Mouse (Mus musculus): ENCODE measurements at regions not wholly inside any gene's neighbourhood (a gene's known extent, or its start where the extent isn't known, plus 50 kb on each side); places are given as distances from the start of the nearest gene placed in this dataset.

DNA sequence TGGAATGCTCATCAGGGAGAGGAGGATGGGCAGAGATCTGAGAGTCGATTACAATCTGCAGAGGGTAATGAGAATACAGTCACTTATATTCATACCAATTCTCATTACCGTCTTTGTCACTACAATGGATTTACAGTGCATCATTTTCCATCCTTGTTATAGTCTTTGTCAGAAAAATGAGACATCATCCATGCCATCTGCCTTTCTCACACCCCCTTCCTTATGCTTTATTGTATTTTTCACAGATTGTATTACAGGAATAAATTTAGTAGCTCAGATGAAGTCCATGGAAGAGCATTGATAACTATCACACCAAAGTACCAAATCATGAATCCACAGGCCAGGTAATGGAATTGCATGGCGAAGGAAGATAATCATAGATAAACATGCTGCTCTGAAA, 779.5 kb downstream of the Cenpc1 start:
- peak; percentile 5 for DNase-seq (ENCODE audit: low read depth)
- no peak for TF ChIP-seq POLR2A (IDR thresholded peaks at IDR 0.05; ENCODE audit: borderline replicate concordance, extremely low read depth, insufficient read depth, insufficient read length, poor library complexity, severe bottlenecking)
- TF ChIP-seq CTCF (IDR thresholded peaks at IDR 0.05; ENCODE audit: borderline replicate concordance, extremely low read depth, insufficient read depth, insufficient read length) = no peak

DNA sequence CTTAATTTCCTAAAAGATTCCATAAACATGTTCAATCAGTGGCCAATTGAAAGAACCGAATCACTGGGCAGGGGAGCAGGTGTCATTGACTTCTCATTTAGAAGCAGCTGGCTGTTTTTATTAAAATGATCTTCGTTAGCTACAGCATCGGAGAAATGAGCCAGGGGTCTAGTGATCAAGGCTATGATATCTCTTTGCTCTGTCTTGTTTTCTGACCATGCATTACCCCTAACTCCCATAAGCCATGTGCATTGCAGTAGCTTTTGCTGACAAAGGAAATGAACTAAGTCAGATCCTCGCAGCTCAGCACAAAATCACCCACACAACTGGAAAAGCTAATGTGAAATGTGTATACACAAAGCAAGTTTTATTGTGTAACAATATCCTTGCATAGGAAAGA, 816.9 kb downstream of the Cenpc1 start:
- peak; percentile 35 for DNase-seq (ENCODE audit: low read depth)
- no peak for TF ChIP-seq CTCF (IDR thresholded peaks at IDR 0.05; ENCODE audit: borderline replicate concordance, extremely low read depth, insufficient read depth, insufficient read length)
- TF ChIP-seq POLR2A (IDR thresholded peaks at IDR 0.05; ENCODE audit: borderline replicate concordance, extremely low read depth, insufficient read depth, insufficient read length, poor library complexity, severe bottlenecking) = no peak

DNA sequence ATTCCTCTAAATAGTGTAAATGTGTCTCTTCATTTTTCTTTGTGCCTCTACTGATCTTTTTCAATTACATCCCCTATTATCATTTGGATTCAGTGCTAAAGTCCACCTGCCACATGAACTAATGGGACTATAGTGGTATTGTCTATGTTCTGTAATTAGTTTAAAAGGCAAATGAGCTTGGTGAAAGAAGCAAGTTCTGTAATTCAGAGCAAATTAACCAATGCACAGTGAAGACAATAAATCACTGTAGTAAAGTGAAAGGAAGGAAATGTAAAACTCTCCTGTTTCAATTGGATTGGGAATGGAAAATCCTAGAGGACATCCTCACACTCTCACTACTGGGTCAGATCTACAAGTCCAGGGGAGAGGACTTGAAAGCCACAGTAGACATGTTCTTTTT, 823.2 kb upstream of the Epha5 start:
- TF ChIP-seq POLR2A (IDR thresholded peaks at IDR 0.05; ENCODE audit: borderline replicate concordance, extremely low read depth, insufficient read depth, insufficient read length, poor library complexity, severe bottlenecking) (no peak), CTCF (IDR thresholded peaks at IDR 0.05; ENCODE audit: borderline replicate concordance, extremely low read depth, insufficient read depth, insufficient read length) (no peak)
- DNase-seq (ENCODE audit: low read depth) = peak; percentile 86

DNA sequence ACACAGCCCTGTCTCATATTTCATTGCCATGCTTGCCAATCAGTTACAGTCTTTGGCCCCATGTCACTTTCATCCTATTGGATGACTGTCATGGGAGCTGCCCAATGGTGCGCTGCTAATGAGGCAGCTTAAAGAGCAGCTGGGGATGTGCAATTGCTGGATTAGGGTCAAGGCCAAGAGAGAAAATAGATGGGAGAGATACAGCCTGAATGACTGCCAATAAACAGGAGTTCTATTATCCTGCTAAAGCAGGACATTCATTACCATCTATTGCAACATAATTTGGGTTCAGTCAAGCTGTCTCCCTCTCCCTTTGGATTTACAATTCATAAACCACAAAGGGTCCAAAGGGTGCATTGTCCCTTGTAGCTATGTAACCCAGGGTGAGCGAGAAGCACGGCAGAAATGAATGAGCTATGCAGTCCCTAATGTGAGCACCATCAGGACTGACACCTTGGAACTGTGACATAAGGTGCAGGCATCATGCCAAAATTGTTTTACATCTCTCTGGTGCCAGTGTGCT, 822.4 kb upstream of the Epha5 start:
- DNase-seq (ENCODE audit: low read depth) = peak; percentile 97
- no peak for TF ChIP-seq CTCF (IDR thresholded peaks at IDR 0.05; ENCODE audit: borderline replicate concordance, extremely low read depth, insufficient read depth, insufficient read length)
